Mouse (Mus musculus): Measurements from ENCODE around the gene Zfp672. TPM values are rescaled to one million over a fixed set of nuclear protein-coding genes. Genes with fewer than 3 reads are reported as not detected.

Zfp672 gene
- total and polyA plus RNA-seq, 3 experiments: 33.8 to 48.7 (median 41.9) TPM

DNA sequence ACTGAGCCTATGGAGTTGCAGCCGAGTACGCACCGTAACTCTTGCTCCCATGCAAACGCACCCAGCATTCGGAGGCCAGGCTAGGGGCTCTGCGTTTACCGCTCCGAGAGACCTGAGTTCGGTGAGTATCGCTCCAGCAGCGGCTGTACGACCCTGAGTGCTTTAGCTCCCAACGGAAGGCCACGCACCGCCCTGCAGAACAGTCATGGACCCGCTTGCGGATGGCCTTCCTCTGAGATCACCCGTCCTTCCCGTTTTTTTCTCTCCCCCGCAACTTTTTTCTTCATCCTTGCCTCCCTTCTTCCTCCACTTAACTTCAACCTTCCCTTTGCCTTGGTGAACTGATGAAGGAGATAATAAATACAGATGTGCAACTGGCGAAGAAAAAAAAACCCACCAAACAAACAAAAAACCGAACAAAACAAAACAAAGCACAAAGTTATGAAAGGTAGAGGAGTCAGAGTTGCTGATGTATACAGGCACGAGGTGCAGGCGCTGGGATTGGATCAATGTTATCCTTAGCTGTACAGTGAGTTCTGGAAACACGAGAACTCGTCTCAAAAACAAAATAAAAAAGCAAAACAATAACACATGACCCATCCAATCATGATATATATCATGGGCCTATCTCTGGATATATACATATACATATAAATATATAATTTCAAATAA is 27.2 kb downstream of the Zfp672 start:
- H3K9ac ChIP-seq (ENCODE audit: low read depth, low read length): peak overlapping the region; percentile 76
- DNase-seq: no peak
- H3K27ac ChIP-seq: peak overlapping the region; percentile 85
- intact Hi-C loops (cut with DNase I): loop anchor here (1.0 to 10.0 kb wide), 5 partner anchors 26 to 338 kb away; partner anchors contain the start of gene Cnot8
- peaks cover 4% of the 10 kb centered on the region; the same call in 1 of the 2 replicates for H3K4me1 ChIP-seq (ENCODE audit: control insufficient read depth, insufficient read depth, low read length)
- WGBS: 1% methylated on average over 26 of the region's 26 CpGs
- no peaks in the 10 kb centered on the region for H3K36me3 ChIP-seq (ENCODE audit: control insufficient read depth, insufficient read depth, low read length)
- no peaks in the 10 kb centered on the region for H3K27me3 ChIP-seq (ENCODE audit: control insufficient read depth, insufficient read depth, low read length)
- no peak for TF ChIP-seq POLR2A (IDR thresholded peaks at IDR 0.05; ENCODE audit: insufficient read depth, low read depth, low read length)
- TF ChIP-seq CTCF (IDR thresholded peaks at IDR 0.05): no peak
- TF ChIP-seq EP300 (IDR thresholded peaks at IDR 0.05; ENCODE audit: insufficient read depth, low read depth, low read length): no peak
- no peaks in the 10 kb centered on the region for H3K79me2 ChIP-seq (replicated peaks; ENCODE audit: control insufficient read depth, insufficient read depth, low read length)
- H3K4me3 ChIP-seq: peak overlapping the region; percentile 43

DNA sequence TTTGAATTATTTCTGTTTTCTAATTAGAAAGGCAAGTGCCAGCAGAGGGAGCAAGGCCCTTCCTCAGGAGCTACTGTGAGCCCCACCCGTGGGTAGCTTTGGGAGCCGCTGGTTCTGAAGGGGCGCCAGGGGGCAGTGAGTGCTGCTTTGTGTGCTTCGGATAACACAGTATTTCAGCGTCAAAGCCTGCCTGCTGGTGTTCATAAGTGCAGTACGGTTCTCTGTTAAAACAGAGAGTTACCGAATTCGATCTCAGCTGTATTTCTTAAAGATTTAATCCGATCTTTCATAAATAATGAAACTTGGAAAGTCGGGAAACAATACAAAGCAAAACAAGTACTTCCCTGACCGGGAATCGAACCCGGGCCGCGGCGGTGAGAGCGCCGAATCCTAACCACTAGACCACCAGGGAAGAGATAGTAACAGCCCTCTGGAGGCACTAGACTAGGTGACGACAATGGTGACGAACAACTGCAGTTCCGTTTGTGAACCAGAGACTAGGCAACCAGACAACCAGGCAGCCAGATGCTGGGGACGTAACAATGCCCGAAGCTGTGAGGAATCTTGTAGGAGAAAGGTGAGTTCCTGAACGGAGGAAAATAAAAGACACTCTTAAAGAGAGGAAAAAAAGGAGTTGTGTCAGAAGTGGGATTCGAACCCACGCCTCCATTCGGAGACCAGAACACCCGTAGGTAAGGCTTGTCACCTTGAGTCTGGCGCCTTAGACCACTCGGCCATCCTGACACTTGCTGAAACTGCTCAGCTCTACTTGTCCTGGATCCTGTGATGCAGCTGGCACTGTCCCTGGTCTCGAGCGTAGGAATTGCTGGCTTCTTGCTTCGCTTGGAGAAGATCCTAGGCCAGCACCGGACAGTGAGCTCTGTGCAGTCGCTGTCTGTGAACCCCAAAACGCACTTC is 28.0 kb downstream of the Zfp672 start:
- peak overlapping the region; percentile 43 for H3K4me3 ChIP-seq
- TF ChIP-seq POLR2A (IDR thresholded peaks at IDR 0.05; ENCODE audit: insufficient read depth, low read depth, low read length) (peak; percentile 48; the same call in 1 of the 2 replicates), EP300 (IDR thresholded peaks at IDR 0.05; ENCODE audit: insufficient read depth, low read depth, low read length) (peak; percentile 99), CTCF (IDR thresholded peaks at IDR 0.05) (peak; percentile 81)
- H3K27me3 ChIP-seq (ENCODE audit: control insufficient read depth, insufficient read depth, low read length): no peaks in the 10 kb centered on the region
- peak overlapping the region; percentile 85 for H3K27ac ChIP-seq
- intact Hi-C loops (cut with DNase I): loop anchor here (1.0 to 10.0 kb wide), 7 partner anchors 27 to 337 kb away; partner anchors contain the start of gene Cnot8
- WGBS: under 1% methylated on average over 36 of the region's 36 CpGs
- H3K79me2 ChIP-seq (replicated peaks; ENCODE audit: control insufficient read depth, insufficient read depth, low read length): no peaks in the 10 kb centered on the region
- H3K4me1 ChIP-seq (ENCODE audit: control insufficient read depth, insufficient read depth, low read length): peaks cover 4% of the 10 kb centered on the region; the same call in 1 of the 2 replicates
- H3K36me3 ChIP-seq (ENCODE audit: control insufficient read depth, insufficient read depth, low read length): no peaks in the 10 kb centered on the region
- DNase-seq: peak; percentile 96 to 99
- H3K9ac ChIP-seq (ENCODE audit: low read depth, low read length): peak overlapping the region; percentile 76

DNA sequence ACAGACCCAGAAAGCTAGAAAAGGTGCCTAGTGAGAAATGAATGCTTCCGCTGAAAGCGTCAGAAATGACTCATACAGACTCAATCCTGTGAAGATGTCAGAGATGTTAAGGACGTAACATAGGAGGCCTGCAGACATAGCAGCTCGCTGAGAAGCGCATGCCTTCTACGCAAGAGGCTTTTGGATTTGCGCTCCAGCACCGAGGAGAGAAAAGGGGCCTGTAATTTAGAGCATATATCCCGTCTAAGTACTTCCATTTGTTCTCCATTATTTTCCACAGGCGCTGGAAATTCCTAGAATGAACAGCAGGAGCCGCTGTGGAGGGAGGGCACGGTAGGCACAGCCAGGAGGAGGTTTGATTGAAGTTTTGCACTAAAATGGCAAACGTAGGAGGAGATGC is 29.1 kb downstream of the Zfp672 start:
- DNase-seq: peak; percentile 68 to 79
- no peaks in the 10 kb centered on the region for H3K79me2 ChIP-seq (replicated peaks; ENCODE audit: control insufficient read depth, insufficient read depth, low read length)
- no peaks in the 10 kb centered on the region for H3K27me3 ChIP-seq (ENCODE audit: control insufficient read depth, insufficient read depth, low read length)
- H3K9ac ChIP-seq (ENCODE audit: low read depth, low read length): no peak overlapping the region
- peak overlapping the region; percentile 85; the same call in 1 of the 2 replicates for H3K27ac ChIP-seq
- peak overlapping the region; percentile 43 for H3K4me3 ChIP-seq
- peak; percentile 71 for TF ChIP-seq CTCF (IDR thresholded peaks at IDR 0.05)
- no peak for TF ChIP-seq POLR2A (IDR thresholded peaks at IDR 0.05; ENCODE audit: insufficient read depth, low read depth, low read length)
- TF ChIP-seq EP300 (IDR thresholded peaks at IDR 0.05; ENCODE audit: insufficient read depth, low read depth, low read length): no peak
- intact Hi-C loops (cut with DNase I): loop anchor here (1.0 to 10.0 kb wide), 6 partner anchors 102 to 336 kb away; partner anchors contain the start of gene Cnot8
- H3K36me3 ChIP-seq (ENCODE audit: control insufficient read depth, insufficient read depth, low read length): no peaks in the 10 kb centered on the region
- 15% methylated on average over 13 of the region's 13 CpGs for WGBS
- H3K4me1 ChIP-seq (ENCODE audit: control insufficient read depth, insufficient read depth, low read length): peaks cover 3% of the 10 kb centered on the region; the same call in 1 of the 2 replicates

DNA sequence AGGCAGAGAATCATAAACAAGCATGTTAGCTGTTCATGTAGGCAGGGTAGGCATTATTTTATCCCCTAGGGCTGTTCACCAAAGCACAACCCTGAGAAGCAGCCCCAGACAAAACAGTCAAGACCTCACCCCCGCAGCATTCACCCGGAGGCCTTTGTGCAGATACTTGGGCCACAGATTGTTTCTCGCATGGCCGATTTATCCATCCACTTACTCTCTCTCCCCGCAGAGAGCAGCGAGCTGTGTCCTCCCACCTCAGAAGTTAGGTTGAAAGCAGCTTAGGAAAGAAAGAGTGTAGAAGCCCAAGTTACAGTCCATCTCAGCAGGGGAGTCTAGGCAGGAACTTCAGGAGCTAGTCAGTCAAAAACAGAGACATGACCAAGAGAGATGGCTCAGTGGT is 32.7 kb downstream of the Zfp672 start:
- TF ChIP-seq POLR2A (IDR thresholded peaks at IDR 0.05; ENCODE audit: insufficient read depth, low read depth, low read length) (no peak), EP300 (IDR thresholded peaks at IDR 0.05; ENCODE audit: insufficient read depth, low read depth, low read length) (no peak), CTCF (IDR thresholded peaks at IDR 0.05) (no peak)
- H3K36me3 ChIP-seq (ENCODE audit: control insufficient read depth, insufficient read depth, low read length): no peaks in the 10 kb centered on the region
- no peaks in the 10 kb centered on the region for H3K27me3 ChIP-seq (ENCODE audit: control insufficient read depth, insufficient read depth, low read length)
- DNase-seq: no peak
- no peaks in the 10 kb centered on the region for H3K79me2 ChIP-seq (replicated peaks; ENCODE audit: control insufficient read depth, insufficient read depth, low read length)
- intact Hi-C loops (cut with DNase I): no loop called here
- H3K4me1 ChIP-seq (ENCODE audit: control insufficient read depth, insufficient read depth, low read length): peaks cover 1% of the 10 kb centered on the region; the same call in 1 of the 2 replicates
- WGBS: 83% methylated on average over 6 of the region's 6 CpGs
- H3K4me3 ChIP-seq: no peak overlapping the region
- H3K27ac ChIP-seq: no peak overlapping the region
- no peak overlapping the region for H3K9ac ChIP-seq (ENCODE audit: low read depth, low read length)

DNA sequence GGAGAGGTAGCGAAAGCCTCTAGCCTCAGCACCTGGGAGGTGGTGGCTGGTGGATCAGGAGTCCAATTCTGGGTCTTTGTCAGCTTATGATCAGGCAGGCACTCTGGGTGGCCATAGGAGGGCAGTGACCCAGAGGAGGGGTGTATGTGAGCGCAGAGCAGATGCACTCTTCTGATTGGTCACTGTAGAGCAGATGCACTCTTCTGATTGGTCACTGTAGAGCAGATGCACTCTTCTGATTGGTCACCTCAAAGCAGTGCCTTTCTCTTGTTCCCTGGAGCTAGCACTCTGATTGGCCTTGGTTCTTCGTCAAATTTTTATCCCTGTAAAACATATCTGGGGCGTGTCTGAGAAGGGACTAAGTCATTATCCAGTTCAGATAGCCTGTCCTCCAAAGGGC is 37.3 kb downstream of the Zfp672 start:
- no peak for DNase-seq
- H3K4me1 ChIP-seq (ENCODE audit: control insufficient read depth, insufficient read depth, low read length): no peaks in the 10 kb centered on the region
- no peaks in the 10 kb centered on the region for H3K79me2 ChIP-seq (replicated peaks; ENCODE audit: control insufficient read depth, insufficient read depth, low read length)
- TF ChIP-seq POLR2A (IDR thresholded peaks at IDR 0.05; ENCODE audit: insufficient read depth, low read depth, low read length) (no peak), EP300 (IDR thresholded peaks at IDR 0.05; ENCODE audit: insufficient read depth, low read depth, low read length) (no peak), CTCF (IDR thresholded peaks at IDR 0.05) (no peak)
- WGBS: 53% methylated on average over 4 of the region's 4 CpGs
- H3K4me3 ChIP-seq: no peak overlapping the region
- H3K36me3 ChIP-seq (ENCODE audit: control insufficient read depth, insufficient read depth, low read length): no peaks in the 10 kb centered on the region
- H3K27ac ChIP-seq: no peak overlapping the region
- no peaks in the 10 kb centered on the region for H3K27me3 ChIP-seq (ENCODE audit: control insufficient read depth, insufficient read depth, low read length)
- no peak overlapping the region for H3K9ac ChIP-seq (ENCODE audit: low read depth, low read length)
- intact Hi-C loops (cut with DNase I): no loop called here

Measured in heart, adult 2 months (tissue).